In the genomic region with DNA sequence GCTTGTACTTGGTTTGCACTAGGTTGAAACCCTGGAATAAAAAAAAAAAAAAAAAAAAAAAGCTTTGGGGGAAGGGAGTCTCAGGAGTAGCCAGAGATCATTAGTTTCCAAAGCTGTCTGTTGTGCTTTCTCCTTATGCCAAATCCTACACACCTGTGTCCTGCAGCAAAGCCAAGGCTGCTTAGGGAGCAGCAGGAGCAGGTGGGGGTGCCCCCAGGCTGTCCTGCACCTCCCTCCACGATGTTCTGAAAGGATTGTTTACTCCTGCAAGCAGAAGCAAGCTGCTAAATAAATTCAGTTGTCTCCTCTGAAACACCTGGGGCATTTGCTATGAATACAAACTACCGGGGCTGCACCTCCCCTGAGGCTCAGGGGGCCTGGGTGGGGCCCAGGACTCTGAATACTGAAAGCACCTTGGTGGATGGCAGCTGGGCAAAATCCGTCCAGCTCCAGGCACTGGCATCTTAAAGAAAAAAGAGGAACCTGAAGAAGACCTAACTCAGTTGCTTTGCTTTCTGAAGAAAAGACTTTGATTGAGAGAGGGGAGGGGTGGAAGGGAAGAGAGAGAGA, we compare ENCODE assay signal across 11 mouse cellular contexts.
A peak's percentile ranks its signal among the peaks of the same experiment; 100 is the strongest.
DNase-seq lines count a peak whose midpoint lies in the region; ATAC-seq and TF ChIP-seq lines count a peak whose summit lies in the region.
"Had no signal": no experiment of that assay in that cellular context is flagged by ENCODE, and none has a peak within 500 bp of the region (broad histone marks: within the 10 kb centered on the region; RNA-seq: fewer than 3 reads in every experiment).

No protein-coding gene starts in this region.

- no peaks in the 10 kb centered on the region for H3K9me3 ChIP-seq in ES-E14 (ENCODE audit: control insufficient read depth, insufficient read depth, low read depth, low read length)
- H3K9me3 ChIP-seq in forebrain, embryonic 12.5 days = peaks cover 7% of the 10 kb centered on the region; the same call in 1 of the 2 replicates
- H3K9me3 ChIP-seq in midbrain, embryonic 13.5 days = no peaks in the 10 kb centered on the region
- H3K9me3 ChIP-seq: heart, embryonic 12.5 days; kidney, embryonic 15.5 days; lung, embryonic 15.5 days had no signal

- H3K4me3 ChIP-seq in ES-E14 (ENCODE audit: insufficient read depth in 1 of 2, low read depth in 1 of 2, low read length in 2 of 2, poor library complexity in 1 of 2, severe bottlenecking in 1 of 2) = no peak overlapping the region
- no peak overlapping the region for H3K4me3 ChIP-seq in forebrain, embryonic 12.5 days (replicated peaks)
- H3K4me3 ChIP-seq in midbrain, embryonic 13.5 days (replicated peaks) = no peak overlapping the region
- H3K4me3 ChIP-seq in gastrocnemius, adult 2 months = no peak overlapping the region
- H3K4me3 ChIP-seq: heart, embryonic 12.5 days; kidney, embryonic 15.5 days; lung, embryonic 15.5 days had no signal

- H3K4me1 ChIP-seq in ES-E14 (ENCODE audit: control insufficient read depth in 2 of 2, insufficient read depth in 2 of 2, low read length in 2 of 2, poor library complexity in 1 of 2) = peaks cover 3 to 18% of the 10 kb centered on the region in 2 experiments; a peak in 3 of 4 replicates
- peaks cover 35% of the 10 kb centered on the region for H3K4me1 ChIP-seq in forebrain, embryonic 12.5 days
- H3K4me1 ChIP-seq in midbrain, embryonic 13.5 days (replicated peaks) = peaks cover 29% of the 10 kb centered on the region
- H3K4me1 ChIP-seq: heart, embryonic 12.5 days; lung, embryonic 15.5 days had no signal

- H3K4me2 ChIP-seq in forebrain, embryonic 12.5 days = peak overlapping the region; percentile 31
- H3K4me2 ChIP-seq in midbrain, embryonic 13.5 days (replicated peaks) = no peak overlapping the region
- H3K4me2 ChIP-seq: heart, embryonic 12.5 days; kidney, embryonic 15.5 days; lung, embryonic 15.5 days had no signal

- intact Hi-C loops in gastrocnemius, adult 2 months (cut with DNase I) = no loop called here
- intact Hi-C loops in left cerebral cortex, postnatal 36 days (cut with DNase I) = no loop called here

- no peaks in the 10 kb centered on the region for H3K36me3 ChIP-seq in ES-E14 (ENCODE audit: control insufficient read depth, insufficient read depth, low read length, poor library complexity, severe bottlenecking)
- H3K36me3 ChIP-seq in forebrain, embryonic 12.5 days (replicated peaks) = no peaks in the 10 kb centered on the region
- H3K36me3 ChIP-seq in midbrain, embryonic 13.5 days = no peaks in the 10 kb centered on the region
- H3K36me3 ChIP-seq: heart, embryonic 12.5 days; kidney, embryonic 15.5 days; lung, embryonic 15.5 days had no signal

- no peaks in the 10 kb centered on the region for H3K27me3 ChIP-seq in forebrain, embryonic 12.5 days
- 0 out of 2 replicates have a peak, but pooled peaks cover 2% of the 10 kb centered on the region for H3K27me3 ChIP-seq in midbrain, embryonic 13.5 days
- H3K27me3 ChIP-seq: heart, embryonic 12.5 days; kidney, embryonic 15.5 days; lung, embryonic 15.5 days had no signal

- ATAC-seq in forebrain, embryonic 12.5 days (ENCODE audit: low FRiP score) = 0 out of 2 replicates have a peak, but pooled peaks have one; percentile 22
- ATAC-seq in midbrain, embryonic 13.5 days = peak; percentile 28; the same call in 1 of the 2 replicates

- H3K27ac ChIP-seq in ES-E14 (ENCODE audit: insufficient read depth, low read depth, low read length, poor library complexity, severe bottlenecking) = peak overlapping the region; percentile 84; the same call in 1 of the 2 replicates
- peak overlapping the region; percentile 94 for H3K27ac ChIP-seq in forebrain, embryonic 12.5 days
- peak overlapping the region; percentile 80 for H3K27ac ChIP-seq in midbrain, embryonic 13.5 days
- H3K27ac ChIP-seq in gastrocnemius, adult 2 months = no peak overlapping the region
- H3K27ac ChIP-seq: kidney, embryonic 15.5 days; lung, embryonic 15.5 days had no signal

- in situ Hi-C loops in ES-E14 (cut with MboI; ENCODE audit: low sequenced_read_pairs in 2 of 2, unreplicated experiment in 2 of 2) = no loop called here

- no peak for TF ChIP-seq CTCF in gastrocnemius, adult 2 months (IDR thresholded peaks at IDR 0.05)

- 3% methylated on average over 3 of the region's 3 CpGs for WGBS in forebrain, embryonic 12.5 days
- 5% methylated on average over 3 of the region's 3 CpGs for WGBS in midbrain, embryonic 13.5 days

- DNase-seq in ES-E14 (ENCODE audit: low read depth, low spot score) = peak; percentile 49
- peak; percentile 32 for DNase-seq in cerebellum, adult 11 months
- no peak for DNase-seq in adrenal gland, adult (ENCODE audit: inconsistent age in 2 of 2, low spot score in 1 of 2)
- no peak for DNase-seq in gastrocnemius, adult 2 months
- no peak for DNase-seq in left cerebral cortex, postnatal 36 days (ENCODE audit: low spot score in 2 of 2)
- DNase-seq: thymus, postnatal 4 days had no signal

- no peak overlapping the region for H3K9ac ChIP-seq in ES-E14 (ENCODE audit: insufficient read depth, low read depth, low read length, poor library complexity, severe bottlenecking)
- H3K9ac ChIP-seq in forebrain, embryonic 12.5 days = no peak overlapping the region
- H3K9ac ChIP-seq in midbrain, embryonic 13.5 days (replicated peaks) = no peak overlapping the region
- H3K9ac ChIP-seq: heart, embryonic 12.5 days; kidney, embryonic 15.5 days; lung, embryonic 15.5 days had no signal

TF ChIP-seq in ES-E14, 5 proteins besides CTCF, POLR2A, EP300 and RAD21:
- TF ChIP-seq ZNF384 (IDR thresholded peaks at IDR 0.05; ENCODE audit: low read depth, low read length) = no peak

Comparison
In these comparisons a context has a peak if more than half of its experiments do, and no peak if none do; other contexts are left out.
1. DNase-seq: peak in ES-E14 (single experiment) and cerebellum, adult 11 months (single experiment); none in adrenal gland, adult (0 of 2), gastrocnemius, adult 2 months (single experiment) and left cerebral cortex, postnatal 36 days (0 of 2).